Mouse (Mus musculus): ENCODE measurements around the gene Dido1. TPM values are rescaled to one million over a fixed set of nuclear protein-coding genes. Genes with fewer than 3 reads are reported as not detected.
"Not testable (repeated sequence)": the region's sequence is repeated elsewhere in the genome, so short reads cannot be mapped to it uniquely, and the experiment has no call there.

The Dido1 gene
- polyA plus RNA-seq, 1 experiment from 2014 or later, result 12.6 TPM

DNA sequence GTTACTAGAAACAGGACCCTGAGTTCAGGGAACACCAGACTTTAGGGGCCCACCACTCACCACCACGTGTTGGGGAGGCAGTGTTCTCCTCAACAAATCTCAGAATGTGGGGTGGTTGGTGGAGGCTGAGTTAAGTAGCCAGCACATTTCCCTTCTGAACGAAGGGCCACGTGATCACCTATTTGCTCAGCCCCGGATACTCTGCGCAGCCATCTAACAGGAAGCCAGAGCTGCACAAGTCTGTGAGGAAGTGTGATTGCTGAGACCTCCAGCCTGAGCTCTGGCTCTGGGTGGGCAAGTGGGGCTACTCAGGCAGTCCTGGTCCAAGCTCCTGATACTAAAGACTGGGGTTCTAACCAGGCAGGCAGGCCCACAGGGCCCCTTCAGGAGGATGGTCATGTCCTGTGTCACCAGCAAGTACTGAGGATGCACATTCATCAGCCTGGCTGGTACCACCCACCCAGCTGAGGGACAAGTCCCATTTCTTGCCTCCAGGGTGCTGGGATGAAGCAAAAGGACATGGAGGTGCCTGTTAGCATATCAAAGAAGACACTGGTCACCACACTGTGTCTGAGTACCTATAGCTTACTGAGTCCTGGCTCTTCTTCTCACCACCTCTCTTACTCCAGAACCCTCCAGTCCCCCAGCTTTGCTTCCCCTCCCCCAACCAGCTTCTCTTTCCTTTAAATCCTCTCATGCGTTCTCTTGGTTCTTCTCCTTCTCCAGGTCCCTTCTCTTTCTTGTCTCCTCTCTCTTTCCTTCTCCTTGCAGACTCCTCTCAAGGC is 17.1 kb upstream of the Dido1 start:
- Histone ChIP-seq H3K27me3 (ENCODE audit: control insufficient read depth, insufficient read depth, low read depth, low read length) (no peaks in the 10 kb centered on the region), H3K9me3 (replicated peaks; ENCODE audit: control insufficient read depth, low read length) (no peaks in the 10 kb centered on the region), H3K4me3 (ENCODE audit: low read depth, low read length) (peak overlapping the region; percentile 59), H3K4me1 (ENCODE audit: control insufficient read depth, low read depth, low read length) (peaks cover 49% of the 10 kb centered on the region), H3K27ac (ENCODE audit: low read length) (peak overlapping the region; percentile 37), H3K9ac (ENCODE audit: low read depth, low read length) (peak overlapping the region; percentile 11), H3K4me2 (ENCODE audit: low read depth, low read length) (peak overlapping the region; percentile 52), H3K36me3 (ENCODE audit: control insufficient read depth, insufficient read depth) (peaks cover 26% of the 10 kb centered on the region)
- no peak for ATAC-seq (ENCODE audit: low read depth)
- WGBS (ENCODE audit: insufficient replicate concordance), result 14% methylated on average over 6 of the region's 6 CpGs

DNA sequence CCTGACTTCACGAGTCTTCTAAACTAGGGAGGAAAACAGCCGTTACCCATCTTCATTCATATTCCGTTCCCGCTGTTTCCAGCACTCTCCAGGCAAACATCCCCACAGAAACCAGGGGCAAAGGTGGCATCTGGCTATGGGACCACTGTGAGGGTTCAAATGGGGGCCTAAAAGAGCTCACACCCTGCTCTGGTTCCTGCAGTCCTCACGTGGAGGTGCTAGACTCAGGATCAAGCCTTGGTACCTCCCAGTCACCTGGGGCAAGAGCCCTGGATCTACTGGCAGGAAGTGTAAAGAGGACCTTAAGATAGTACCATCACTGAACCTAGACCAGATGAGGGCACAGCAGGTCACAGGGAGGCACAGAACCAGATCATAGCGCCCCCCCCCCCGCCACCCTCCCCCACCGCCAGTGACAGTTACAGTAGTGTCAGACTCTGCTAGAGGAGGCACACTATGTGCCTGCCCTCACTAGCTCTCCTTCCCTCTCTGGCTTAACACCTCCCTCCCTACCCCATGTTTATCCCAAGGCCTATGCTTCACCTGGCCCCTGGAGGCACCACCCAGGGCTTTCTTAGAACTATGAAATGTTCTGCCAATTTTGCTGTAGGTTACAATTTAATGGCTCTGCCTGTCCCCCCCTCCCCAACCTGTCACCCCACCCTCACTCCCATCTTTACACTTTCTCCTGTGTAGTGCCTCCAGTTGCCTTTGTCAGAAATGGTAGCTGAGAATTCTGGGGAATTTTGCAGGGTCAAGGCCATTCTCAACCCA is 16.2 kb upstream of the Dido1 start:
- 16% methylated on average over 7 of the region's 8 CpGs for WGBS (ENCODE audit: insufficient replicate concordance)
- peaks cover 34% of the 10 kb centered on the region for H3K36me3 ChIP-seq (ENCODE audit: control insufficient read depth, insufficient read depth)
- H3K27me3 ChIP-seq (ENCODE audit: control insufficient read depth, insufficient read depth, low read depth, low read length), result no peaks in the 10 kb centered on the region
- peak overlapping the region; percentile 59 for H3K4me3 ChIP-seq (ENCODE audit: low read depth, low read length)
- H3K27ac ChIP-seq (ENCODE audit: low read length), result peak overlapping the region; percentile 61
- peak overlapping the region; percentile 52 for H3K4me2 ChIP-seq (ENCODE audit: low read depth, low read length)
- no peak for ATAC-seq (ENCODE audit: low read depth)
- H3K9ac ChIP-seq (ENCODE audit: low read depth, low read length), result peak overlapping the region; percentile 34
- H3K4me1 ChIP-seq (ENCODE audit: control insufficient read depth, low read depth, low read length), result peaks cover 49% of the 10 kb centered on the region
- no peaks in the 10 kb centered on the region for H3K9me3 ChIP-seq (replicated peaks; ENCODE audit: control insufficient read depth, low read length)

DNA sequence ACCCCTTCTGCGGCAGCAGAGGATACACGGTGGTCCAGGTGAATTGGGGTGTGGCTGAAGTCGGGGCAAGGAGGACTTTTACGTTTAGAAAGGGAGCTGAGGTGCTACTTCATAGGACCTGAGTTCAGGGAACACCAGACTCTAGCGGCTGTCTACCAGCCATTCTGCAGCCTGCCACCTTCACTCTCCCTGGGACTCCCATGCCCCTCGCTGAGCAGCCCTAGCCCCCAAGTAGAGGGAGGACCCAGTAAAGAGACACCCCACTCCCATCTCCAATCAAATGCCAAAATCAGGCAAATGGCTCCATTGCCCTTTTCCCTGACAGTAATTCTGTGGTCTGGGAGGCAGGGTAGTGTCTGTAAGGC is 15.6 kb upstream of the Dido1 start:
- peak overlapping the region; percentile 34 for H3K9ac ChIP-seq (ENCODE audit: low read depth, low read length)
- H3K27ac ChIP-seq (ENCODE audit: low read length), result peak overlapping the region; percentile 61
- H3K9me3 ChIP-seq (replicated peaks; ENCODE audit: control insufficient read depth, low read length), result no peaks in the 10 kb centered on the region
- no peaks in the 10 kb centered on the region for H3K27me3 ChIP-seq (ENCODE audit: control insufficient read depth, insufficient read depth, low read depth, low read length)
- H3K4me1 ChIP-seq (ENCODE audit: control insufficient read depth, low read depth, low read length), result peaks cover 49% of the 10 kb centered on the region
- H3K36me3 ChIP-seq (ENCODE audit: control insufficient read depth, insufficient read depth), result peaks cover 40% of the 10 kb centered on the region
- H3K4me2 ChIP-seq (ENCODE audit: low read depth, low read length), result peak overlapping the region; percentile 52
- peak overlapping the region; percentile 59 for H3K4me3 ChIP-seq (ENCODE audit: low read depth, low read length)
- ATAC-seq (ENCODE audit: low read depth), result peak; percentile 4; the same call in 1 of the 2 replicates
- 5% methylated on average over 6 of the region's 6 CpGs for WGBS (ENCODE audit: insufficient replicate concordance)

DNA sequence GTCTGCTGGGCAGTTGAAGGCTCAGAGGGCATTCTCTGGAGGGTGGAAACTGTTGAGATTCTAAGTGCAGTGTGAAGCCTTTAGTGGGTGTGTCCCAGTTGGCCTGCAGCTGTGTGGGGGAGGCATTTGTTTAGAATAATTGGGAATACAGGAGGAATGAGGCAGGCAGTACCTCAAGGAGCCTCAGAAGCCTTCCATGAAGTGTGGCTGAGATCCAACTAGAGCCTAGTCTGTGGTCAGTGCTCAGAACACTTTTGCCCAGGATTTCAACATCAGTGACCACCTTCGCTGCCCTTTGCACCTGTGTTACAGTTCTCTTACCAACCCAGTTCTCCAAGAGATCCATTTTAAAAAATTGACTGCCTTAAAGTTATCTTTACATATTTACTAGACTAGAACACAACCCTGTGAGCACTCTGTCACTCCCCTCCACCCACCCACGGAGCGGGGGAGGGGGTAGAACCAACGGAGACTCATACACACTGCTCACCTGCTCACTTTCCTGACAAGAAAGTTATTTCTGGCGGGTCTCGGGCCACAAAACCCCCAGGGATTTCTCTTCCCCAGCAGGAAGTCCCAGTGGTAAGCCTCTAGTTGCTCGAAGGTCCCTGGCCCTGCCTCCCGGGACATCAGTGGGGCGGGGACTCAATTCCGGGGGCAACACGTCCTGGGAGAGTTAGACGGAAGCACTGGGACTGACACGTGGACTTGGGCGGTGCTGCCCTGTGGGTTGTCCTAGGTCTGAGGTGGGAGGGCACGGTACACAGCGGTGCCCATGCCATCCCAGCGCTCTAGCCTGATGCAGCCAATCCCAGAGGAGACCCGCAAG is 15.0 kb upstream of the Dido1 start, which contains the start of gene Slc17a9:
Slc17a9 (plus strand) TSS at position 679 of the 829 bp plus-strand sequence.
- no peaks in the 10 kb centered on the region for H3K27me3 ChIP-seq (ENCODE audit: control insufficient read depth, insufficient read depth, low read depth, low read length)
- WGBS (ENCODE audit: insufficient replicate concordance), result 5% methylated on average over 18 of the region's 18 CpGs
- peak; percentile 86 for ATAC-seq (ENCODE audit: low read depth)
- no peaks in the 10 kb centered on the region for H3K9me3 ChIP-seq (replicated peaks; ENCODE audit: control insufficient read depth, low read length)
- peak within 1 kb of the TSS; percentile 59 for H3K4me3 ChIP-seq (ENCODE audit: low read depth, low read length)
- H3K4me2 ChIP-seq (ENCODE audit: low read depth, low read length), result peak within 1 kb of the TSS; percentile 52
- peak within 1 kb of the TSS; percentile 81 for H3K27ac ChIP-seq (ENCODE audit: low read length)
- peak within 1 kb of the TSS; percentile 53 for H3K9ac ChIP-seq (ENCODE audit: low read depth, low read length)
- peaks cover 46% of the 10 kb centered on the region for H3K36me3 ChIP-seq (ENCODE audit: control insufficient read depth, insufficient read depth)
- H3K4me1 ChIP-seq (ENCODE audit: control insufficient read depth, low read depth, low read length), result peaks cover 49% of the 10 kb centered on the region

DNA sequence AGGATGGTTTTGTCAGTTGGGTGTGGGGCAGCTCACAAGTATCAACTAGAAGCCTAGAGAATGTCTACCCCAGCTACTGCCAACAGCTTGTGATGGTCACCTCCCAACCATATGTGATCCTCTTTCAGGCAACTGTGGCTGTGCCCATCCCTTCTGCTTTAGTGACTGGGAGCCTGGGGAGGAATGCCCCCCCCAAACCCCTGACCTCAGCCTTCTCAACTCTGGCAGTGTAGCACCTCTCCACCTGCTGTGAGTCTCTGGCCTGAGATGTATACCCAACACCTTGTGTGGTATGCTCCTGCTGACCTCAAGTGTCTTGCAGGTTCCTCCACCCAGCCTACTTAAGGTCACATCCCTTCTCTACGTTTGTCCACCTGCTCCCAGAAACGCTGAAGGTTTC is 14.1 kb upstream of the Dido1 start:
- peak overlapping the region; percentile 81; the same call in 1 of the 2 replicates for H3K27ac ChIP-seq (ENCODE audit: low read length)
- H3K36me3 ChIP-seq (ENCODE audit: control insufficient read depth, insufficient read depth), result peaks cover 54% of the 10 kb centered on the region
- no peaks in the 10 kb centered on the region for H3K27me3 ChIP-seq (ENCODE audit: control insufficient read depth, insufficient read depth, low read depth, low read length)
- H3K4me3 ChIP-seq (ENCODE audit: low read depth, low read length), result no peak overlapping the region
- ATAC-seq (ENCODE audit: low read depth), result no peak
- H3K4me1 ChIP-seq (ENCODE audit: control insufficient read depth, low read depth, low read length), result peaks cover 46% of the 10 kb centered on the region
- no peak overlapping the region for H3K4me2 ChIP-seq (ENCODE audit: low read depth, low read length)
- H3K9me3 ChIP-seq (replicated peaks; ENCODE audit: control insufficient read depth, low read length), result no peaks in the 10 kb centered on the region
- no peak overlapping the region for H3K9ac ChIP-seq (ENCODE audit: low read depth, low read length)
- WGBS (ENCODE audit: insufficient replicate concordance), result 76% methylated on average over 2 of the region's 2 CpGs

DNA sequence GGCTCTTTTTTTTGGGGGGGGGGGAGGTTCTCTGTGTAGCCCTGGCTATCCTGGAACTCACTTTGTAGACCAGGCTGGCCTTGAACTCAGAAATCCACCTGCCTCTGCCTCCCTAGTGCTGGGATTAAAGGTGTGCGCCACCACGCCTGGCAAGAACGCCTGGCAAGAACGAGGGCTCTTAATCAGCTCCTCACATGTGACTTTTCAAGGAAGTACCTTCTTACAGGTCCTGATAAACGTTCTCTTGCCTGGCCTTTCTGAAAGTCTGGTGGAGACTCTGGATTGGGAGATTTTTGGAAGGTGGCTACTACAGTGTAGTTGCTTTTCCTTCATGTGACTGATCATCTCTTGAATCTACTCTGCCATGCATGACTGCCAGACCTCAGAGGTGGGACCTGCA is 12.9 kb upstream of the Dido1 start:
- Histone ChIP-seq H3K4me1 (ENCODE audit: control insufficient read depth, low read depth, low read length) (peaks cover 39% of the 10 kb centered on the region), H3K36me3 (ENCODE audit: control insufficient read depth, insufficient read depth) (peaks cover 65% of the 10 kb centered on the region)
- not testable (repeated sequence) for H3K27ac ChIP-seq (ENCODE audit: low read length); ATAC-seq (ENCODE audit: low read depth); H3K9ac ChIP-seq (ENCODE audit: low read depth, low read length); H3K9me3 ChIP-seq (replicated peaks; ENCODE audit: control insufficient read depth, low read length); H3K4me3 ChIP-seq (ENCODE audit: low read depth, low read length); H3K4me2 ChIP-seq (ENCODE audit: low read depth, low read length); H3K27me3 ChIP-seq (ENCODE audit: control insufficient read depth, insufficient read depth, low read depth, low read length)
- WGBS (ENCODE audit: insufficient replicate concordance), result 50% methylated on average over 5 of the region's 5 CpGs

DNA sequence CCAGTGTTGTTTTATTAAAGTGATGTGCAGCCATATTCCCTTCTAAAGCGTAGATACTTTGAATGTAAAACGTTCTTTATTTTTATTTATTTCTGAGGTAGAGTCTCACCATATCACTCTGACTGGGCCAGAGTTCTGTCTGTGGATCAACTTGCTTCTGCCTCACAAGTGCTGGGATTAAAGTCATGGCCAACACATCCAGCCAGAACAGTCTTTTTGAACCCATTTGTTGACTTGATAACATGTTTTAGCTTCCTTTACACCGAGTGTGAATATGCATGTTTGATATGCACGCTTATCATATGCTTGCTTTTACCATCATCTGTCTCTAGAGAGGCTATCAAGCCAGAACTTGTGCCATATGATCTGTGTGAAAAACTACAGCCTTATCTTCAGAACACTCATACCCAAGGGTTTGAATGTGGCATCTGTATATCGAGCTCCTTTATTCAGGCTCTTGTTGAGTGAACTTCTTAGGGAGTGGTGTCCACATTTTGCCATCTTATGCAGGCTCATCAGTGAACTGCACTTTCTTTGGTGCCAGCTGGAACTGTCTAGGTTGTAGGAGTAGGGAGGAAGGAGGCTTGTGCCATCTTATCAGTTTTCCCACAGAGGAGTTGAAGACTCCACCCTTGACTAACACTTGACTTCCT is 2.4 kb upstream of the Dido1 start:
- peaks cover 36% of the 10 kb centered on the region for H3K4me1 ChIP-seq (ENCODE audit: control insufficient read depth, low read depth, low read length)
- peak; percentile 67 for ATAC-seq (ENCODE audit: low read depth)
- H3K36me3 ChIP-seq (ENCODE audit: control insufficient read depth, insufficient read depth), result peaks cover 27% of the 10 kb centered on the region
- H3K27ac ChIP-seq (ENCODE audit: low read length), result peak overlapping the region; percentile 100
- peak overlapping the region; percentile 83 for H3K4me2 ChIP-seq (ENCODE audit: low read depth, low read length)
- H3K4me3 ChIP-seq (ENCODE audit: low read depth, low read length), result peak overlapping the region; percentile 100
- H3K9ac ChIP-seq (ENCODE audit: low read depth, low read length), result peak overlapping the region; percentile 53
- no peaks in the 10 kb centered on the region for H3K27me3 ChIP-seq (ENCODE audit: control insufficient read depth, insufficient read depth, low read depth, low read length)
- WGBS (ENCODE audit: insufficient replicate concordance), result 30% methylated on average over 5 of the region's 5 CpGs
- H3K9me3 ChIP-seq (replicated peaks; ENCODE audit: control insufficient read depth, low read length), result no peaks in the 10 kb centered on the region

DNA sequence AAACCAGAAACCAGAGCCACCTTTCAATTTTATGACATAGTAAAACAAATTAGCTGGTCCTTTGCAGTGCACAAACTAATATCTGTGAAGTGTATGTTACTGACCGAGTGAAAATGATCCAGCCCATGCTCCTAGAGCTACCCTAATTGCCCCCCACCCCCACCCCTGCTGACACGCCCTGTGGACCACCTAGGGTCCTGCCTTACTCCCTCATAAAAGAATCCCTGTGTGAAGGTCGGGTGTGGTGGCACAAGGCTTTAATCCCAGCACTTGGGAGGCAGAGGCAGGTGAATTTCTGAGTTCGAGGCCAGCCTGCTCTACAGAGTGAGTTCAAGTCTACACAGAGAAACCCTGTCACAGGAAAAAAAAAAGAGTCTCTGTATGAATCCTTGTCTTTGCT is 1.7 kb upstream of the Dido1 start:
- no peaks in the 10 kb centered on the region for H3K9me3 ChIP-seq (replicated peaks; ENCODE audit: control insufficient read depth, low read length)
- peak overlapping the region; percentile 100 for H3K9ac ChIP-seq (ENCODE audit: low read depth, low read length)
- H3K4me3 ChIP-seq (ENCODE audit: low read depth, low read length), result peak overlapping the region; percentile 100
- 25% methylated on average over 4 of the region's 4 CpGs for WGBS (ENCODE audit: insufficient replicate concordance)
- H3K27ac ChIP-seq (ENCODE audit: low read length), result peak overlapping the region; percentile 100
- peaks cover 39% of the 10 kb centered on the region for H3K4me1 ChIP-seq (ENCODE audit: control insufficient read depth, low read depth, low read length)
- no peak for ATAC-seq (ENCODE audit: low read depth)
- peak overlapping the region; percentile 83 for H3K4me2 ChIP-seq (ENCODE audit: low read depth, low read length)
- peaks cover 20% of the 10 kb centered on the region for H3K36me3 ChIP-seq (ENCODE audit: control insufficient read depth, insufficient read depth)
- no peaks in the 10 kb centered on the region for H3K27me3 ChIP-seq (ENCODE audit: control insufficient read depth, insufficient read depth, low read depth, low read length)

All from liver, embryonic 16.5 days (tissue).